Mouse (Mus musculus): ENCODE data around the gene Dimt1. TPM values are rescaled to one million over a fixed set of nuclear protein-coding genes. Genes with fewer than 3 reads are reported as not detected.
"Not testable (repeated sequence)": the region's sequence is repeated elsewhere in the genome, so short reads cannot be mapped to it uniquely, and the experiment has no call there.

Dimt1 gene
- polyA plus RNA-seq, 1 experiment: 24.9 TPM

GRCm38 (mm10) chr13:106996891-106997290, 50.0 kb downstream of the Dimt1 start:
- TF ChIP-seq POLR2A (IDR thresholded peaks at IDR 0.05; ENCODE audit: borderline replicate concordance, extremely low read depth, insufficient read depth, insufficient read length, poor library complexity, severe bottlenecking) (no peak), CTCF (IDR thresholded peaks at IDR 0.05; ENCODE audit: borderline replicate concordance, extremely low read depth, insufficient read depth, insufficient read length) (no peak)
- DNase-seq (ENCODE audit: low read depth): no peak

- DNase-seq (ENCODE audit: low read depth): not testable (repeated sequence)
These were observed 50.6 kb downstream of the Dimt1 start for GRCm38 (mm10) chr13:106997557-106997956.

DNA sequence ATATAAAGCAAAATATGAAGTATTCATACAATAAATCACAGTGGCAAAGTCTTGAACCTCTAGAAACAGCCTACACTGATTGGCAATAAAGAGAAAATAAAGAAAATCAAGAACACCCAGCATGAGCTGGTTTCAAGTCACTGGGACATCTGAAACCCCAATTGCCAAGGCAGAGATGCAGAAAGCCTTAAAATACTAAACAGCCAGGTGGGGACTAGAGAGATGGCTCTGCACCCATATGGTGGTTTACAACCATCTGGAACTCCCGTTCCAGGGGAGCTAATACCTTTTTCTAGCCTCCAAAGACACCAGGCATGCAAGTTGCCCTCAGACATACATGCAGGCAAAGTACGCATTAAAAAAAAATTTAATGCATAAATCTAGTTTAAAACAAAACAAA, 51.1 kb downstream of the Dimt1 start:
- no peak for DNase-seq (ENCODE audit: low read depth)
- TF ChIP-seq CTCF (IDR thresholded peaks at IDR 0.05; ENCODE audit: borderline replicate concordance, extremely low read depth, insufficient read depth, insufficient read length) (no peak), POLR2A (IDR thresholded peaks at IDR 0.05; ENCODE audit: borderline replicate concordance, extremely low read depth, insufficient read depth, insufficient read length, poor library complexity, severe bottlenecking) (no peak)

DNA sequence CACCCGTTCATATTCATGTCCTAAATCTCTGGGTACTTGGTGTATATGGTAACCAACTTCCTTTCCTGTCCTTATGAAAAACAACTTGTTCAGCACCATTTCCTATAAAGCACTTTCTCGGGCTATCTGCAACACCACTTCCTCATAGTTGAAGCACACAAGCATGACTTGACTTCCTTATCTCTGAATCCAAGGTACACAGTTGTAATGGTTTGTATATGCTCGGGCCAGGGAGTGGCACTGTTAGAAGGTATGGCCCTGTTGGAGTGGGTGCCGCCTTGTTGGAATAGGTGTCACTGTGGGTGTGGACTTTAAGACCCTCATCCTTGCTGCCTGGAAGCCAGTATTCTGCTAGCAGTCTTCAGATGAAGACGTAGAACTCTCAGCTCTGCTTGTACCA, 51.7 kb downstream of the Dimt1 start:
- TF ChIP-seq POLR2A (IDR thresholded peaks at IDR 0.05; ENCODE audit: borderline replicate concordance, extremely low read depth, insufficient read depth, insufficient read length, poor library complexity, severe bottlenecking) (no peak), CTCF (IDR thresholded peaks at IDR 0.05; ENCODE audit: borderline replicate concordance, extremely low read depth, insufficient read depth, insufficient read length) (no peak)
- DNase-seq (ENCODE audit: low read depth): no peak

- DNase-seq (ENCODE audit: low read depth): no peak
- TF ChIP-seq CTCF (IDR thresholded peaks at IDR 0.05; ENCODE audit: borderline replicate concordance, extremely low read depth, insufficient read depth, insufficient read length) (no peak), POLR2A (IDR thresholded peaks at IDR 0.05; ENCODE audit: borderline replicate concordance, extremely low read depth, insufficient read depth, insufficient read length, poor library complexity, severe bottlenecking) (no peak)
These were observed 56.3 kb downstream of the Dimt1 start for GRCm38 (mm10) chr13:107003211-107003610.

DNA sequence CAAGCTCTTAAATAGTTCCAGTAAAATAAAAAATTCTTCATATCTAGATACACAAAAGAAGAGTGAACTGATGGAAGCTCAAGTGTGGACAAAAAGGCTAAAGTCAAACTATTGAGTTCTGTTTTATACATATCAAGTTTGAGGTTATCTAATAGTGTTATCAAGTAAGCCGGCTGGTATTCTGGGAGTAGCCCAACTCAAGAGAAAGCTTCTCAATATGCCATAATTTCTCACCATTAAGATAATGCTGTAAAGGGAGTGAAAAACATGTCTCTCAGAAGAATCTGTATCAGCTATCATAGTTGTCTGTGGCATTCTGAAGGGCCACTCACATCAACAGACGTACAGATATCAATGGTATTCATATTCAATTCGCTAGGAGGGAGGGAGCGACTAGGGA, 61.2 kb downstream of the Dimt1 start:
- TF ChIP-seq POLR2A (IDR thresholded peaks at IDR 0.05; ENCODE audit: borderline replicate concordance, extremely low read depth, insufficient read depth, insufficient read length, poor library complexity, severe bottlenecking) (no peak), CTCF (IDR thresholded peaks at IDR 0.05; ENCODE audit: borderline replicate concordance, extremely low read depth, insufficient read depth, insufficient read length) (no peak)
- no peak for DNase-seq (ENCODE audit: low read depth)

Other genes starting within 250 kb of the Dimt1 start
- gene Ipo11, start 10.2 kb upstream of the Dimt1 start, polyA plus RNA-seq (2012; rRNA removed): 39.7 and 40.4 TPM in 2 replicates
- 27.4 and 52.5 TPM in 2 replicates for gene Kif2a, start 75.0 kb downstream of the Dimt1 start, polyA plus RNA-seq (2012; rRNA removed)

Data from brain, embryonic 14.5 days (tissue).